Mouse (Mus musculus): ENCODE data around the gene Ppt1. TPM values are rescaled to one million over a fixed set of nuclear protein-coding genes. Genes with fewer than 3 reads are reported as not detected.

Ppt1 gene
- polyA plus RNA-seq, 1 experiment from 2014 or later, result 82.4 TPM

DNA sequence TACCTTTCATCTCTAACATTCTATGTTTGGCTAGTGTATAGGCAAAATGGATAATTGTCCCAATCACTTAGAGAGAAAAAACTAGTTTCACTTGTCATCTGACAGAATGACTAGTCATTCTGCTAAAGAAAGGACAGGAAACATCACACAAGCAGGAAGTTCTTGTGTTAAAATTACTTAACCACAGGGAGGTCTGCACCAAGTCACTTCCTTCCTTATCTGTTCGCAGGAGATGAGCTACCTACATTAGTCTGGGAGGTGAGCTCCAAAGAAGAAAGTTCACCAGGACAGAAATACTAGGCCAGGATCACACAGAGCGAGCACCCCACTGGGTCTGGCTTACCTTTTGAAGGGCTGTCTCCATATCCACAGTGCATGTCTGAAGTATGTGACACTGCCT, 35.9 kb downstream of the Ppt1 start:
- Histone ChIP-seq H3K9me3 (replicated peaks) (no peaks in the 10 kb centered on the region), H3K9ac (no peak overlapping the region), H3K4me1 (0 out of 2 replicates have a peak, but pooled peaks cover 4% of the 10 kb centered on the region), H3K27ac (no peak overlapping the region), H3K4me2 (no peak overlapping the region), H3K4me3 (replicated peaks) (no peak overlapping the region), H3K36me3 (peaks cover 53% of the 10 kb centered on the region), H3K27me3 (no peaks in the 10 kb centered on the region)
- no peak for ATAC-seq (replicated peaks; ENCODE audit: low FRiP score)
- WGBS, result 86% methylated on average over 2 of the region's 2 CpGs

DNA sequence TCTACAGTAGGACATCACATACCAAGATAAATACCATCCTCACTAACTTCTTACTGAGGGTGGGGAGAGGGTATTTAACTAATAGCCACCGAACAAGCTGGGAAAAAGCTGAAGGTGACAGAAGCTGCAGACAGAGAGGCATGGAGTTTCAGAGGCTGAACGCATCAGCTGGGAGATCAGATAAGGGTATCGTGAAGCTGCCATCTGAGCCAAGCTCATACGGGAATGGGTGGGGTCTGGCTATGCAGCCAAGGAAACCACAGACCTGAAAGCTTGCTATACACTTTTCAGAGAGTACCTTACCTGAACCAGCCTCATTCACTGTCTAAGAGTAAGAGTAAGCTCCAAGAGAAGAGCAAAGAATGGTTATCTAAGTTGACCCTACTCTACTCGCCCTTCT, 37.0 kb downstream of the Ppt1 start:
- Histone ChIP-seq H3K4me3 (replicated peaks) (no peak overlapping the region), H3K36me3 (peaks cover 47% of the 10 kb centered on the region), H3K9me3 (replicated peaks) (no peaks in the 10 kb centered on the region), H3K4me1 (0 out of 2 replicates have a peak, but pooled peaks cover 4% of the 10 kb centered on the region), H3K27me3 (no peaks in the 10 kb centered on the region), H3K9ac (no peak overlapping the region), H3K27ac (no peak overlapping the region), H3K4me2 (no peak overlapping the region)
- WGBS, result 73% methylated on average over 5 of the region's 5 CpGs
- ATAC-seq (replicated peaks; ENCODE audit: low FRiP score), result no peak

DNA sequence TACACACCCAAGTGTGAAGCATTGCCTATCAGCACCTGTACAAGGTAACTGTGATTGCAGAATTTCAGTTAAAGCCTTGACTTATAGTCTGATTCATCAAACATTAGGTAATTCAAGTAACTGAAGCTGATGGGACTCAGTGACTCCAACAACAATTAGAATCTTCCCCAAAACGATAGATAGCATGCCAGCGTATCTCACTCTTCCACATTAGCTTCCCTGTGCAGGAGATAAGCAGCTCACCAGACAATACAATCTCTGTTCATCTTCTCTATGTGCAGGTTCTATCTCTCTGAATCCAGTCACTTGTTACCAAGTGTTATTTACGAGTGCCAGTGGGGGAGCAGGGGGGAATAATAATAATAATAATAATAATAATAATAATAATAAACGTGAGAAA, 37.5 kb downstream of the Ppt1 start:
- Histone ChIP-seq H3K9ac (no peak overlapping the region), H3K4me3 (replicated peaks) (no peak overlapping the region), H3K27ac (no peak overlapping the region), H3K27me3 (no peaks in the 10 kb centered on the region), H3K36me3 (peaks cover 41% of the 10 kb centered on the region), H3K4me1 (0 out of 2 replicates have a peak, but pooled peaks cover 4% of the 10 kb centered on the region), H3K9me3 (replicated peaks) (no peaks in the 10 kb centered on the region), H3K4me2 (no peak overlapping the region)
- no peak for ATAC-seq (replicated peaks; ENCODE audit: low FRiP score)
- WGBS, result 81% methylated on average over 4 of the region's 4 CpGs

DNA sequence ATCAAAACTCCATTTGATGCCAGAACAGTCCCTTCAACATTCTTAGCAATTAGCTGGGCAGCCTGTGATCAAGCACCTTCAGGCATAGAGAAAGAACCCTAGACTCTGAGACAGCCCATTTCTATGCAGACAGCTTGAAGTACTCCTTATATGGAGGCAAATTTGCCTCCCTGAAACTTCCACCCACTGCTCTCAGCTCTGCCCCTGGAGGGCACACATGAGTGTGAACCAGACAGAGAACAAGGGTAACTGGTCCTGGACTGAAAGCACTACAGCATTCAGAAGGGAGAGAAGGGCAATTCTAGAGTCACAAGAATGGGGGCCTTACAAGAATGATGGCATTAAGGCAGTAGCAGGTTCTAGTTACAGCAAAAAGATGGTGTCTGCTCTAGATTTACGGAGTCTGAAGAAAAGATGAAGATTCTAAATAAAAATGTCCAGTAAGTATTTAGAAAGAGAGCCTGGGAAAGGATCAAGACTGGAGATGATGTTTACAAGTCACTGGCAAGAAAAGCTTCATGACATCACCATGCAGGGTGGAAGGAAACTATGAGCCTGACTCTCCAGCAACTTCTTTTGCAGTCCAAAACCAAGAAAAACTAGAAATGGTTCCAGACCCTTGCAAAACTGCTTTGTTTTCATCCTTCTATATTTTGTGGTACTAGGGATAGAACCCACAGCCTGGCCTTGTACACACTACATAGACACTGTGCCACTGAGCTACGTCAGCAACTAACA, 42.5 kb downstream of the Ppt1 start:
- no peak for ATAC-seq (replicated peaks; ENCODE audit: low FRiP score)
- no peak overlapping the region for H3K9ac ChIP-seq
- H3K9me3 ChIP-seq (replicated peaks), result no peaks in the 10 kb centered on the region
- H3K27me3 ChIP-seq, result no peaks in the 10 kb centered on the region
- no peak overlapping the region for H3K4me3 ChIP-seq (replicated peaks)
- H3K4me2 ChIP-seq, result no peak overlapping the region
- peak overlapping the region; percentile 22; the same call in 1 of the 2 replicates for H3K27ac ChIP-seq
- peaks cover 10% of the 10 kb centered on the region for H3K4me1 ChIP-seq
- 90% methylated on average over 2 of the region's 2 CpGs for WGBS
- H3K36me3 ChIP-seq, result 0 out of 2 replicates have a peak, but pooled peaks cover 3% of the 10 kb centered on the region

DNA sequence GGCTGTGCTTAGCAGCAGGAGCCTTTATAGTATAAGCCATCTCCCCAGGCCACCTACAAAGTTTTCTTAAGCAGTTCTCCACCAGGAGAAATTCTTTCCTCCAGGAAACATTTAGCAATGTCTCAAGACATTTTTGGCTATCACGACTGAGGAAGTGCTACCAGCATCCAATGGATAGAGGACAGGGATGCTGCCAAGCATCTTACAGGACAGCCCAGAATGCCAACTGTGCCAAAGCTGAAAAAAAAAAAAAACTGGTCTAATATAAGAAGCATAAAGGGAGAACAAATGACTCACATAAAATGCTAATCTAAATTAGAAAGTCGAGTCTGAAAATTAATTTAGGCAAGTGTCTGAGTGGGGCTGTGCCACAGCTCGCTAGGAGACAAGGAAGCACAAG, 46.5 kb downstream of the Ppt1 start:
- no peak for ATAC-seq (replicated peaks; ENCODE audit: low FRiP score)
- Histone ChIP-seq H3K27ac (no peak overlapping the region), H3K9ac (no peak overlapping the region), H3K4me3 (replicated peaks) (no peak overlapping the region), H3K36me3 (no peaks in the 10 kb centered on the region), H3K4me2 (no peak overlapping the region), H3K4me1 (peaks cover 33% of the 10 kb centered on the region), H3K9me3 (replicated peaks) (no peaks in the 10 kb centered on the region), H3K27me3 (no peaks in the 10 kb centered on the region)
- 84% methylated on average over 3 of the region's 3 CpGs for WGBS

DNA sequence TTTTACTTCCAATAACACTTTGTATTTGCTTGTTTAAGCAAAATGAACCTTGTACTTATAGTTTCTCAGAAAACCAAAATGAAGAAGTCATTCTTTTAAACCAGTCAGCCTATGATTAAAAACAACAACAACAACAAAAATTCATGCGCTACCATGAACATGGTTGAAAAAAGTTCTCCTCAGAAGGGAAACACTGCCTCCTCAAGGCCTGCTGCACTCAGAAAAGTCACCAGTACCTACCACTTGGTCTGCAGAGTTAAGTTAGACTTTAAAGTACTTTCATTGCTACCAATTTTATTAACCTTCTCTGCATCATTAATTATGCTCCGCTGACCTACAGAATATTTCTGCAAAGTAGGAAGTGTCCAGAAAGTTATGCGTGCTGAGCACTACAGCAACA, 47.3 kb downstream of the Ppt1 start:
- Histone ChIP-seq H3K27me3 (no peaks in the 10 kb centered on the region), H3K4me3 (replicated peaks) (no peak overlapping the region), H3K4me2 (0 out of 2 replicates have a peak overlapping the region, but pooled peaks have one; percentile 87), H3K4me1 (peaks cover 33% of the 10 kb centered on the region), H3K27ac (no peak overlapping the region), H3K9ac (no peak overlapping the region), H3K36me3 (no peaks in the 10 kb centered on the region), H3K9me3 (replicated peaks) (no peaks in the 10 kb centered on the region)
- 65% methylated on average over 3 of the region's 3 CpGs for WGBS
- no peak for ATAC-seq (replicated peaks; ENCODE audit: low FRiP score)

DNA sequence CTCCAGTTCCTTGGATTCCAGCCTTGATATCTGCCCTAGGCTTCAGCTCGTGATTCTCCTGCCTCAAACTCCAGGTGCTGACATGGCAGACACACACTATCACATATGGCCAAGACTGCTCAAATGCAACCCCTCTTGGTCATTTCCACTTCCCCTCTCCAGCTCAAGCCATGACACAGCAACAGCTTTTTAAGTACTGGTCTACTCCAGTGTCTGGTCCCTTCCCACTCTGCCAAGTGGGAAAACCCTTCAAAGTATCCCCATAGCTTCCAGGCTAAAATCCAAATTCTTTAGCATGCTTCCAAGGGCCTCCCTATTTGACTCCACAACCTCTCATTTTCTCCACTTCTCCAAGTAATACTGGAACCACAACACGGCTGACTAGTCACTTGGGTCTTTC, 48.0 kb downstream of the Ppt1 start:
- 45% methylated on average over 2 of the region's 2 CpGs for WGBS
- peak overlapping the region; percentile 87 for H3K4me2 ChIP-seq
- peak overlapping the region; percentile 86 for H3K4me3 ChIP-seq (replicated peaks)
- no peaks in the 10 kb centered on the region for H3K36me3 ChIP-seq
- ATAC-seq (replicated peaks; ENCODE audit: low FRiP score), result no peak
- H3K9ac ChIP-seq, result peak overlapping the region; percentile 84; the same call in 1 of the 2 replicates
- peak overlapping the region; percentile 41 for H3K27ac ChIP-seq
- no peaks in the 10 kb centered on the region for H3K9me3 ChIP-seq (replicated peaks)
- peaks cover 33% of the 10 kb centered on the region for H3K4me1 ChIP-seq
- no peaks in the 10 kb centered on the region for H3K27me3 ChIP-seq

DNA sequence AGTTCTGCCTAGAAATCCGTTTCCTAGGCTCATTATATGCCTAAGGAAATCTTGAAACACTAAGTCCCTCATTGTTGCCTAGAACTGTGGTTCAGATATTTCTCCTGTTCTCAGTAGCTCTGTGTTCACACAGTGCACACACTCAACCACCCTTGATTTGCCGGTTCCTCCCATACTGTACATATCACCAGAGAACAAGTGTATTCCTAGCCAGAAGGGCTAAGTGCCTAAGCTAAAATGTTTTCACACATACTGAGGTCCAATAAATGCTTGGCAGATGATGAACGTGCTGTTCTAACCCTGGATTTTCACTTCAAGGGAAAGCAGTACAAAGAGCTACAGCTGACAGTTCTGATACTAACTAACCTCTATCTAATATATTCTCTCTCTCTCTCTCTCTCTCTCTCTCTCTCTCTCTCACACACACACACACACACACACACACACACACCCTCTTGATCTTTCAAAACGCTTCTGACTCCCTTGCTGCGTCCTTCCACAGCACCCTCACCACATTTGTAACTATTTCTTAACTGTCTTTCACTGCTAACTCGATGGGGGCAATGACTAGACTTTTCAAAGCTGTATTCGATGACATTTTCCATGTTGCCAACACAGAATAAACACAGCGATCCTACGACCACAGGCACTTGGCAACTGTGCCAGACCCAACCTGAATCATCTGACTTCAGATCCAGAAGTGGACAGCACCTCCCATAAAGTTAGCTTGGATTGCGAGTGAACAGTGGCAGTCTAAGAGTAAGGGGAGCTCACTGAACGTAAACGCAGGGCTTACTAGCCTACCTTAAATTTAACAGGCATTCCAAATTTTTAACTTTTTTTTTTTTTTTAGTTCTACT, 48.7 kb downstream of the Ppt1 start:
- Histone ChIP-seq H3K27ac (peak overlapping the region; percentile 100), H3K4me2 (peak overlapping the region; percentile 87), H3K4me1 (peaks cover 33% of the 10 kb centered on the region), H3K27me3 (no peaks in the 10 kb centered on the region), H3K36me3 (no peaks in the 10 kb centered on the region), H3K4me3 (replicated peaks) (peak overlapping the region; percentile 86), H3K9me3 (replicated peaks) (no peaks in the 10 kb centered on the region), H3K9ac (peak overlapping the region; percentile 84)
- ATAC-seq (replicated peaks; ENCODE audit: low FRiP score), result no peak
- 36% methylated on average over 12 of the region's 12 CpGs for WGBS

DNA sequence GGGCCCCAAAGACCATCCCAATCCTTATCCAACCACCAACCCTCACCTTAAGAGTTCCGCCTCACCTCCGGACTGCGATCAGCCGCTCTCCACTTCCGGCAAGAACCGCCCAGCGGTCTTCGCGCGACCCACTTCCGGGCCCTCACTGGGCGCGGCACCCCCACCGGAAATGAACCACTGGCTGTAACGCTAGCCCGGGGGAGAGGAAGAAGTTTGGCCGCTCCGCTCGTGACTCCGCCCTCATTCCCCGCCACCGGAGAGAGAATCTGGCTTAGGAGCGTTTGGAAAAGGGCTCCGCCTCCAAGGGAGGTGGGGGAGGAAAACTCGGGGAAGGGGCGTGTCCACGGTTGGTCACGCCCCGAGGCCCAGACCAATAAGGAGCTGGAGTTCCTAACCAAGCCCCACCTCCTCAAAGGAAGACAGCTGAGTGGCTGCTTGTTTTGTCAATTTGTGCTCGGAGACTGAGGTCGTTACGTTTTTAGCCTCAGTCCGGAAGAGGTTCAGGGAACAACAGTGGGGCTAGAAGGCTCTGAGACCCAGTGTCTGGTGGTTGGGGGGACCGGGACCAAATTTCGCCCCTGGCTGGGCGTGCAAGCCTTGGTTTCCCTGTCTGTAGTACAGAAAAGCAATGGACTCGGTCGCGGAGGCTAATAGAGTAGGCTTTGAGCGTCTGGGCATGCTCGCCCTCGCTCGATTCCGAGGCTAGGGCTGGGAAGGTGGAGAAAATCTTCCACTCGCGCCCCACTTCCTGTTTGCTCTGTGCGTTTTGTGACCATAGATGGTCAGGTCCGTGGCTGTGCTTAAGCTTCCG, 49.9 kb downstream of the Ppt1 start, which contains the start of gene Cap1:
TSS of gene Cap1 (minus strand) at position 289 of the 811 bp plus-strand sequence.
- peak within 1 kb of the TSS; percentile 86 for H3K4me3 ChIP-seq (replicated peaks)
- H3K4me1 ChIP-seq, result peaks cover 35% of the 10 kb centered on the region
- peak within 1 kb of the TSS; percentile 87 for H3K4me2 ChIP-seq
- under 1% methylated on average over 49 of the region's 49 CpGs for WGBS
- ATAC-seq (replicated peaks; ENCODE audit: low FRiP score), result peak; percentile 98
- H3K9me3 ChIP-seq (replicated peaks), result no peaks in the 10 kb centered on the region
- no peaks in the 10 kb centered on the region for H3K27me3 ChIP-seq
- peak within 1 kb of the TSS; percentile 100 for H3K27ac ChIP-seq
- peak within 1 kb of the TSS; percentile 84 for H3K9ac ChIP-seq
- no peaks in the 10 kb centered on the region for H3K36me3 ChIP-seq

DNA sequence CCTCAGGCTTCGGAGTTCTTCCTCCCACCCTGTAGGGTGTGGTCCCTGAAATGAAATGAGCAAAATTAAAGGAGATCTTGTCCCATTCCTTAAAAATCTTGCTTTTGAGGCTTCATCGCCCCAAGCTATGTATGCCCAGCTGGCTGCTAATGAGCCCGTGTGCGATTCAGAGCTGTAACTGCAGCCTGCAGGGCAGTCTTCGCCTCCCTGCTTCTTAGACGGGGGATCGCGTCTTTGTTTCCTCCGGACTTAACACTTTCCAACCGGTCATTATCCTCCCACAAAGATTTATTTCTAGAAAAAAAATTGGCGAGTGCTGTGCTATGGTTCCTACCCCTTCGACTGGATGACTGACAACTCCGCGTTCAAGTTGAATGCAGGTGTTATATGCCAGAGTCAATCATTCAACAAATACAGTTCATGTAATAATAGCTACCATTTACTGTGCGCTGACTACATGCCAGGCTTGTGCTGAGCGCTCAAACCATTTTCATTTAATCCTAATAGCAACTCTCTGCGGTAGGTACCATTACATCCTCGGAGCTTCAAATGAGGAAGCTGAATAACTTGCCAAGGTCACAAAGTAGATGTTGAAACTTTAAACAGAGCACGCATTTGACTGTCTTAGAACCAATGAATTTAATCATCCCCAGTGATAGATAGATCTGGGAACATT, 50.7 kb downstream of the Ppt1 start:
- Histone ChIP-seq H3K4me3 (replicated peaks) (peak overlapping the region; percentile 86), H3K27me3 (no peaks in the 10 kb centered on the region), H3K4me1 (peaks cover 38% of the 10 kb centered on the region), H3K4me2 (peak overlapping the region; percentile 87), H3K36me3 (no peaks in the 10 kb centered on the region), H3K9ac (peak overlapping the region; percentile 64), H3K27ac (peak overlapping the region; percentile 100), H3K9me3 (replicated peaks) (no peaks in the 10 kb centered on the region)
- no peak for ATAC-seq (replicated peaks; ENCODE audit: low FRiP score)
- 5% methylated on average over 19 of the region's 19 CpGs for WGBS

DNA sequence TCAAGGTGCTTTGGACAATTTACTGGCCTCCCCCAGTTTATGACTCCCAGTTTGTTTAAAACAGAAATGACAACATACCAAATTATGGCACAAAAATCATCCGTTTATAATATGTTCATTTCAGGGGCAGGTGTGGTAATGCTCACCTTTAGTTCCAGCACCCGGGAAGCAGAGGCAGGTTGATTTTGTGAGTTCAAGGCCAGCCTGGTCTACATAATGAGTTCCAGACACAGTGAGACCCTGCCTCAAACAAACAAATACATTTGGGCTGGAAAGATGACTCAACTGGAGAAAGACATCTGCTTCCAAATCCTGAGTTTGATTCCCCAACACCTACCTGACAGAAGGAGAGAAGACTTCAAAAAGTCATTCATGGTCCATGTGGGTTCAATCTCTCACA, 51.3 kb downstream of the Ppt1 start:
- Histone ChIP-seq H3K4me2 (peak overlapping the region; percentile 87), H3K4me1 (peaks cover 36% of the 10 kb centered on the region), H3K9me3 (replicated peaks) (no peaks in the 10 kb centered on the region), H3K9ac (no peak overlapping the region), H3K4me3 (replicated peaks) (peak overlapping the region; percentile 86), H3K27ac (peak overlapping the region; percentile 100), H3K27me3 (no peaks in the 10 kb centered on the region), H3K36me3 (no peaks in the 10 kb centered on the region)
- WGBS, result 72% methylated on average over 2 of the region's 2 CpGs
- no peak for ATAC-seq (replicated peaks; ENCODE audit: low FRiP score)
